Mouse (Mus musculus) heart, embryonic 11.5 days (tissue): ENCODE data around the gene Mark3. TPM values are rescaled to one million over a fixed set of nuclear protein-coding genes. Genes with fewer than 3 reads are reported as not detected.

Experiments used
- ATAC-seq: fragments of 200-750 bp; cut with Nextera tagmentation; replicated peaks from 2 replicates; pipeline ENCODE4 v1.8.0; 2017; ENCODE audit warnings: moderate library complexity; ENCODE audit not compliant: insufficient number of reproducible peaks, low FRiP score, low TSS enrichment
- H3K27ac ChIP-seq: fragments of 300-500 bp; sonication (generic); 2 replicates; pipeline ENCODE4 v1.5.1; 2014; ENCODE audit warnings: mild to moderate bottlenecking, low read depth, low read length
- H3K27me3 ChIP-seq: fragments of 300-500 bp; sonication (generic); 2 replicates; pipeline ENCODE4 v1.6.1; 2014; ENCODE audit warnings: mild to moderate bottlenecking, low read length, mixed read lengths; ENCODE audit not compliant: control insufficient read depth, insufficient read depth
- H3K36me3 ChIP-seq: fragments of 300-500 bp; sonication (generic); 2 replicates; pipeline ENCODE4 v1.6.1; 2014; ENCODE audit warnings: mild to moderate bottlenecking, low read length, moderate library complexity, mixed read lengths; ENCODE audit not compliant: control insufficient read depth, insufficient read depth
- H3K4me1 ChIP-seq: fragments of 300-500 bp; sonication (generic); 2 replicates; pipeline ENCODE4 v1.6.1; 2014; ENCODE audit warnings: low read length; ENCODE audit not compliant: control insufficient read depth, insufficient read depth
- H3K4me2 ChIP-seq: fragments of 300-500 bp; sonication (generic); 2 replicates; pipeline ENCODE4 v1.6.1; 2014; ENCODE audit warnings: mild to moderate bottlenecking, moderate library complexity
- H3K4me3 ChIP-seq: fragments of 300-500 bp; sonication (generic); 2 replicates; pipeline ENCODE4 v1.5.1; 2014; ENCODE audit warnings: low read depth, low read length
- H3K9ac ChIP-seq: fragments of 300-500 bp; sonication (generic); 2 replicates; pipeline ENCODE4 v1.6.1; 2014; ENCODE audit warnings: mild to moderate bottlenecking, low read depth, low read length, moderate library complexity
- H3K9me3 ChIP-seq: fragments of 300-500 bp; sonication (generic); replicated peaks from 2 replicates; pipeline ENCODE4 v1.6.1; 2016; ENCODE audit warnings: low read length; ENCODE audit not compliant: control insufficient read depth
- WGBS: fragments of 180-500 bp; shearing (Covaris S2); extraction: QIAGEN DNeasy Blood & Tissue Kit; methylation state at CpG from one replicate; pipeline ENCODE4 v1.1.7; 2014; ENCODE audit not compliant: insufficient replicate concordance; 5-methylcytosine and 5-hydroxymethylcytosine counted together
- polyA plus RNA-seq: library from polyadenylated mRNA; unstranded; fragments of >200 nt; fragmentation: Nextera tagmentation; extraction: Ambion mirVana; gene quantifications from 2 replicates; pipeline ENCODE4 v1.2.1, GENCODE M21; 2014

The Mark3 gene
- polyA plus RNA-seq, 1 experiment from 2014 or later, result 45.7 TPM

DNA sequence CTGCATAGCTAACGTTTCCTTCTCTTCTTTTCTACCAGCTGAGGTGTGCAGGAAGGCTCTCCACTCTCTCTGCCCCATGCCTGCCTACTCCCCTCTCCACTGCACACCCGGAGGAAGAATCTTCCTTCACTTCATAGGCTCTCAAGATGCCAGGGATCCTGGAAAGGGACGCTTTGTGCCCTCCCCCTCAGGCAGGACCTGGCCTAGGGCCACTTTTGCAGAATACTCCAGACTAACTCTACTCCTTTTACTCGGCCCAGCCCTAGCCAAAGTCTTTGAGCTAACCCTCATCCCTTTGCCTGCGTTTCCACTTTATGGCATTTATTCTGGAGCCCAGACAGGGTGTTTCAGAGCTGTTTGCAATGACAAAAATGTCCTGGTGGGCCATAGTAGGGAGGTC is 103.1 kb downstream of the Mark3 start:
- H3K9ac ChIP-seq, result peak overlapping the region; percentile 83
- H3K9me3 ChIP-seq, result no peaks in the 10 kb centered on the region
- peaks cover 38% of the 10 kb centered on the region for H3K4me1 ChIP-seq
- no peak for ATAC-seq
- H3K36me3 ChIP-seq, result no peaks in the 10 kb centered on the region
- peak overlapping the region; percentile 69 for H3K4me3 ChIP-seq
- H3K4me2 ChIP-seq, result peak overlapping the region; percentile 75
- peaks cover 3% of the 10 kb centered on the region; the same call in 1 of the 2 replicates for H3K27me3 ChIP-seq
- 18% methylated on average over 5 of the region's 5 CpGs for WGBS
- peak overlapping the region; percentile 96 for H3K27ac ChIP-seq

DNA sequence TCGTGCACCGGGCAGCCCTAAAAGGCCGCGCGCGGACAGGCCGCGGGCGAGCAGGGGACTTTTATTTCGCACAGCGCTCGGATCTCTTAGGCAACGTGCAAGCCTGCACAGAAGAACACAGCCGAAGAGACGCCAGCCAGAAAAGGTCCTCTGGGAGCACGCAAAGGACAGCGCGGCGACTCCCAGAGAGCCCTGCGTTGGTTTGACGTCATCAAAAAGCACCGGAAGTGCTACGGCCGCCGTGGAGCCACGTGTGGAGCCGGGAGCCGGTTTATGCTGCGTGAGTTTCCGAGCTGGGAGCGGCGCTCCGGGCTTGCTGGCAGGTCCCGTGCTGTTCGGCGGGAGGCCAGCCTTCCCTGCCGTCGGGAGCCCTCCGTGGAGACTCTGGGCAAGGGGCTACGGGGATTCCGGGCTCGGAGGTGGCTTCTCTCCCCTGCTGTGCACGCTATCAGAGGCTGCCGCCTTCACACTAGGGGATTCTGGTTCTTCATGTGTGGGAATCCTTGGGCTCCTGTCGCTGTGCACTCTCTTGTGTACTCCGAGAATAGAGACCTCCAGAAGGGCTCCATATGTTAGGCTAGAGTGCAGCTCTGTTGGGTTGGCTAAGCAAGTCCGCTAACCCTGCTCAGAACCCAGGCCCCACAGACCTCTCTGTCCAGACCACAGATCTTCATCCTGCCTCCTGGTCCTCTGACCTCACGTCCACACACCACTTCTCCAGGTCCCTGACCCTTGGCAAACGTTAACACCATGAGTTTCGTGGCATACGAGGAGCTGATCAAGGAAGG is 103.8 kb downstream of the Mark3 start, which contains the start of gene Trmt61a:
Gene Trmt61a (plus strand): TSS at position 224 of the 788 bp plus-strand sequence.
- H3K27me3 ChIP-seq, result no peaks in the 10 kb centered on the region
- peak within 1 kb of the TSS; percentile 69 for H3K4me3 ChIP-seq
- peak; percentile 67 for ATAC-seq
- H3K27ac ChIP-seq, result peak within 1 kb of the TSS; percentile 96
- WGBS, result under 1% methylated on average over 51 of the region's 51 CpGs
- peak within 1 kb of the TSS; percentile 83 for H3K9ac ChIP-seq
- no peaks in the 10 kb centered on the region for H3K9me3 ChIP-seq
- peaks cover 38% of the 10 kb centered on the region for H3K4me1 ChIP-seq
- peak within 1 kb of the TSS; percentile 75 for H3K4me2 ChIP-seq
- H3K36me3 ChIP-seq, result no peaks in the 10 kb centered on the region

DNA sequence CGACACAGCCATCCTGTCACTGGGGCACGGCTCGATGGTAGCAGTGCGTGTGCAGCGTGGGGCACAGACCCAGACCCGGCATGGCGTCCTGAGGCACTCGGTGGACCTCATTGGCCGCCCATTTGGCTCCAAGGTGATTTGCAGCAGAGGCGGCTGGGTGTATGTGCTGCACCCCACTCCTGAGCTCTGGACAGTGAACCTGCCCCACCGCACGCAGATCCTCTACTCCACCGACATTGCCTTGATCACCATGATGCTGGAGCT is 104.3 kb downstream of the Mark3 start:
- no peaks in the 10 kb centered on the region for H3K36me3 ChIP-seq
- H3K9ac ChIP-seq, result peak overlapping the region; percentile 83
- H3K9me3 ChIP-seq, result no peaks in the 10 kb centered on the region
- WGBS, result 7% methylated on average over 13 of the region's 13 CpGs
- H3K4me1 ChIP-seq, result peaks cover 38% of the 10 kb centered on the region
- peak overlapping the region; percentile 69 for H3K4me3 ChIP-seq
- H3K4me2 ChIP-seq, result peak overlapping the region; percentile 75
- H3K27me3 ChIP-seq, result no peaks in the 10 kb centered on the region
- no peak for ATAC-seq
- no peak overlapping the region for H3K27ac ChIP-seq

DNA sequence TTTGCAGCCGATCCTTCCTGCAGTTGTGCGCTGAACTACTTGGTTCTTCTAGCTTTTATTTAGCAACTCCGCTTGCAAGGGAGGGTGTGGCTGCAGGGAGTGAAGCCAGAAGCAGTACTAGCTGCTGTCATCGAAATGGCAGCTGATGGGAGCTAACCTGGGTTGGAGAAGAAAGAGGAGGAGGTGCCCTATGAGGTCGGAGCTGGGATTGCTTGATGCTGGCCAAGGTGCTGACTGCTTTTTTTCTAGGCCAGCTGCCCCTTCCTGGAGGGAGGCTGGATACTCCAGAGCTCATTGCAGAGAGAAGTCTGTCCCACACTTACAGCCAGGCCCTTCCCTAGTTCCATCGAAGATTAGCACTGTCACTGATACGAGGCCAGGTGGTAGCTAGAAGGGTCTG is 104.7 kb downstream of the Mark3 start:
- H3K4me2 ChIP-seq, result peak overlapping the region; percentile 75
- peaks cover 38% of the 10 kb centered on the region for H3K4me1 ChIP-seq
- no peaks in the 10 kb centered on the region for H3K9me3 ChIP-seq
- no peaks in the 10 kb centered on the region for H3K36me3 ChIP-seq
- no peaks in the 10 kb centered on the region for H3K27me3 ChIP-seq
- H3K9ac ChIP-seq, result peak overlapping the region; percentile 83
- WGBS, result 34% methylated on average over 7 of the region's 7 CpGs
- no peak for ATAC-seq
- H3K27ac ChIP-seq, result no peak overlapping the region
- H3K4me3 ChIP-seq, result peak overlapping the region; percentile 69

DNA sequence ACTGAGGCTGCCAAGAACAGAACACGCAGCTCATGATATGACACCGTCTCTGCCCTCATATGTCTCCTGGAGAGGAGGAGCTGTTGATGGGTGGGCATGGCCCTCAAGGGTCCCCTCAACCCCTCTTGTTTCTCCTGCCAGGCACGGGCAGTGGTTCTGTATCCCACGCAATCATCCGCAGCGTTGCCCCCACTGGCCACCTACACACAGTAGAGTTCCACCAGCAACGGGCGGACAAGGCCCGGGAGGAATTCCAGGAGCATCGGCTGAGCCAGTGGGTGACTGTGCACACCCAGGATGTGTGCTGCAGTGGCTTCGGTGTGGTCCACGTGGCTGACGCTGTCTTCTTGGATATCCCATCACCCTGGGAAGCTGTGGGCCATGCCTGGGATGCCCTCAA is 106.3 kb downstream of the Mark3 start:
- no peaks in the 10 kb centered on the region for H3K9me3 ChIP-seq
- no peak for ATAC-seq
- no peak overlapping the region for H3K4me2 ChIP-seq
- H3K4me3 ChIP-seq, result no peak overlapping the region
- WGBS, result 93% methylated on average over 13 of the region's 13 CpGs
- H3K36me3 ChIP-seq, result no peaks in the 10 kb centered on the region
- H3K27me3 ChIP-seq, result no peaks in the 10 kb centered on the region
- H3K4me1 ChIP-seq, result peaks cover 30% of the 10 kb centered on the region
- no peak overlapping the region for H3K9ac ChIP-seq
- no peak overlapping the region for H3K27ac ChIP-seq

DNA sequence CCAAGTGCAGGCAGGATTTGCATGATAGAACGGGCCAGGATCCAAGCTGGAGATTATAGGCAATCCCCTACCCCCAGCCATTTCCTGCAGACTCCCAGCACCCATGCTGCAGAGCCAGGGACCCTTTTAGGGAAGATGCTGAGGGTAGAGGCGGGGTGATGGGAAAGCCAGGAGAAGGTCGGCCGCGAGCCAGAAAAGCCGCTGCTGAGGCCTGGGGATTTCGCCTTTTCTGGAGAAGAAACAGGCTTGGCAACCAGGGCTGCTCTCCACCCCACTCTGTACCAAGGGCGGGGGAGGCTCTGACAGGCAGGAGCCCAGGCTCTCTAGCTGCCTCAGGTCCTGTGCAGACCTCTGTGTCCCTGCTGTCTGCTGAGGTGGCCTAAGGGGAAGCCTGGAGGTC is 107.0 kb downstream of the Mark3 start:
- ATAC-seq, result no peak
- H3K27me3 ChIP-seq, result no peaks in the 10 kb centered on the region
- H3K9me3 ChIP-seq, result no peaks in the 10 kb centered on the region
- H3K4me3 ChIP-seq, result no peak overlapping the region
- no peak overlapping the region; the same call in 1 of the 2 replicates for H3K9ac ChIP-seq
- H3K4me2 ChIP-seq, result no peak overlapping the region
- no peaks in the 10 kb centered on the region for H3K36me3 ChIP-seq
- peak overlapping the region; percentile 94 for H3K27ac ChIP-seq
- peaks cover 30% of the 10 kb centered on the region for H3K4me1 ChIP-seq
- WGBS, result 80% methylated on average over 8 of the region's 8 CpGs

DNA sequence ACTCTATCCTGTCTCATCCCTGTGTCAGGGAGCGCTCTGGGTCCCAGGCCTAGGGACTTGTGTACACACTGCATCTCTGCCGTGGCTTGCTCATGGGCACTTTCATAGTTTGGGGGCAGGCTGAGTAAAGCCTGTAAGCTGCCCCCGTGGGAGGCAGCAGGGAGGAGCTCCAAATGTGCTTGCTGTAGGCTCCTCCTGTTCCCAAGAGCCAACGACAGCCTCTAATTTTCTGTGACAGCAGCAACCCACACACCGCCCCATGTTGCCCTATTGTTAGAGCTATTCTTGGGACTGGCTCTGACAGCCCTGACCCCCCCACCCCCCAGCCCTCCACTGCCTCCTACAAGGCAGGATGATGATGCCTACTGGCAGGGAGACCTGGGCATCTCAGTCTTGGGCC is 107.7 kb downstream of the Mark3 start:
- H3K27ac ChIP-seq, result peak overlapping the region; percentile 94
- H3K4me1 ChIP-seq, result peaks cover 35% of the 10 kb centered on the region
- peak overlapping the region; percentile 65; the same call in 1 of the 2 replicates for H3K9ac ChIP-seq
- no peaks in the 10 kb centered on the region for H3K9me3 ChIP-seq
- ATAC-seq, result no peak
- 62% methylated on average over 5 of the region's 5 CpGs for WGBS
- no peaks in the 10 kb centered on the region for H3K27me3 ChIP-seq
- no peak overlapping the region for H3K4me3 ChIP-seq
- no peaks in the 10 kb centered on the region for H3K36me3 ChIP-seq
- H3K4me2 ChIP-seq, result no peak overlapping the region

DNA sequence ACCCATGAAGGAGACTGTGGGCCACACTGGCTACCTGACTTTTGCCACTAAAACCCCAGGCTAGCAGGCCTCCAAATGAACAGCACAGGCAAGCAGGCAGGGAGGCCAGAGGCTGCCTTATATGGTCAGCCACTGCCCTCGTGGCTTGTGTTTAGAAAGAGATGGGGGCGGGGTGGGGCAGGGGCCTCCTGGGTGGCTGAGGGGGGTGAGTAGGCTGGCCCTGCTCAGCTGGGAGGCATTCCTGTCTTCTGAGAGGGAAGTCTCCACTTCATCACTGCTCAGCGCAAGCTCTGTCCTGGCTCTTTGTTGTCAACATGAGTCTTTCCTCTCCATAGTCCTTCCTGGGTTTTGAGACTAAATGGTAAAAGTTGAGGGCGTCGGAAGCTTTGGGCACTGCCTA is 108.5 kb downstream of the Mark3 start:
- 43% methylated on average over 5 of the region's 5 CpGs for WGBS
- no peaks in the 10 kb centered on the region for H3K9me3 ChIP-seq
- peak; percentile 51 for ATAC-seq
- H3K27me3 ChIP-seq, result no peaks in the 10 kb centered on the region
- H3K4me2 ChIP-seq, result peak overlapping the region; percentile 27; the same call in 1 of the 2 replicates
- H3K36me3 ChIP-seq, result no peaks in the 10 kb centered on the region
- peak overlapping the region; percentile 65 for H3K9ac ChIP-seq
- peaks cover 35% of the 10 kb centered on the region for H3K4me1 ChIP-seq
- H3K4me3 ChIP-seq, result no peak overlapping the region
- H3K27ac ChIP-seq, result peak overlapping the region; percentile 94

DNA sequence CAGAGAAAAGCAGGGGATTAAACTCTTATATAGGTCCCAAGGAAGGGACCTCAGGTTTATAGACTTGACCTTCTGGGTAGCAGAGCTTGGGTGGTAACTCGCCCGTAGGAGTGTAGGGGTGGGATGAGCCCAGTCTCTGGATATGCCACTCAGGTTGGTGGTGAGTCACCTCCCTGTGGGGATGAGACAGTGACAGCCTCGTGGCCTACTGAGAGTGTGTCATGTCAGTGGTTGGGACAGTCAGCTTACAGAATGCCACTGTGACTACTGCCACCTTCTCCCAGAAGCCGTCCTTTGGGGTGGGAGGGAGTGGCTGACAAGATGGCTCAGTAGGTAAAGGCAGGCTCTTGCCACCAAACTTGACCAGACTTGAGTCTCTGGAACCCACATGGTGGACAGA is 112.1 kb downstream of the Mark3 start:
- Histone ChIP-seq H3K27me3 (no peaks in the 10 kb centered on the region), H3K4me1 (peaks cover 40% of the 10 kb centered on the region), H3K4me2 (no peak overlapping the region), H3K36me3 (no peaks in the 10 kb centered on the region), H3K27ac (no peak overlapping the region), H3K4me3 (no peak overlapping the region), H3K9me3 (no peaks in the 10 kb centered on the region), H3K9ac (no peak overlapping the region)
- 71% methylated on average over 4 of the region's 4 CpGs for WGBS
- ATAC-seq, result no peak
